Comparison of ENCODE assay signal across 8 mouse cellular contexts in the genomic region with DNA sequence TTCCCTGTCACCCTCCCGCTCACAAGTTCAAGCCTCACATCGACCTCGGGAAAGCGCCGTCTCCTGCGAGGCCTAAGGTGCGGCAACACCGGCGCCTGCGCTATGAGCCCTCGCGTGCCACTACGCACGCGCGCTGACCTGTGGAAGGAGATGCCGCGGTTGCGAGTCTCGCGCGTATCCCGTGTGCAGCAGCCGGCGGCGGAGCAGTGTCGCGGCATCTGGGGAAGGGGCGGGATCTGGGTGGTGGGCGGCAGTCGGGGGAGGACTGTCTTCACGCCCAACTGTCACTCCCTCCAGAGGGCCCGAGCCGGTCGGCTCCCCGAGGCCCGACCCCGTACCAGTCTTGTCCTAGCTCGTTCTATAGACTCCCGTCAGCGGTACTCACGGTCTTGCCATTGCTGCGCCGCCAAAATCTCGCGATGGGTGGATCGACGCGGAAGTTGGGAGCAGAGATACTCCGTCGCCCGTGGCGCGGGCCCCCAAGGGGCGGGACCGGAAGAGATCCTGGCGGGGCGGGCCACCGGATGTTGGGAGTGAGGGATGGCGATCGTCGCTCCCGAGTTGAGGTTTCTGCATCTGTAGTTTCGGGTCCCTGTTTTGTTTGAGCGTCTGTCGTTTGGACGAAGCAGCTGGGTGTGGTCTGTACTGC. TPM values are rescaled to one million over a fixed set of nuclear protein-coding genes. Genes with fewer than 3 reads are reported as not detected.
DNase-seq lines count a peak whose midpoint lies in the region; ATAC-seq lines count a peak whose summit lies in the region.

A gene (minus strand): TSS at position 497 of the 649 bp plus-strand sequence.

- no peaks in the 10 kb centered on the region for H3K9me3 ChIP-seq in forebrain, embryonic 11.5 days (ENCODE audit: control insufficient read depth, low read length)
- no peaks in the 10 kb centered on the region for H3K9me3 ChIP-seq in heart, embryonic 16.5 days (replicated peaks; ENCODE audit: control insufficient read depth, low read length)
- no peaks in the 10 kb centered on the region for H3K9me3 ChIP-seq in liver, embryonic 15.5 days (replicated peaks)
- H3K9me3 ChIP-seq in neural tube, embryonic 12.5 days: no peaks in the 10 kb centered on the region

- H3K4me2 ChIP-seq in forebrain, embryonic 11.5 days (ENCODE audit: low read depth, low read length, severe bottlenecking): peak within 1 kb of the TSS; percentile 67
- peak within 1 kb of the TSS; percentile 89 for H3K4me2 ChIP-seq in heart, embryonic 16.5 days (ENCODE audit: low read depth, low read length)
- H3K4me2 ChIP-seq in liver, embryonic 15.5 days: peak within 1 kb of the TSS; percentile 97
- H3K4me2 ChIP-seq in neural tube, embryonic 12.5 days (replicated peaks): peak within 1 kb of the TSS; percentile 84

- peak within 1 kb of the TSS; percentile 81 for H3K9ac ChIP-seq in forebrain, embryonic 11.5 days (ENCODE audit: low read length)
- peak within 1 kb of the TSS; percentile 86 for H3K9ac ChIP-seq in heart, embryonic 16.5 days (ENCODE audit: low read length)
- peak within 1 kb of the TSS; percentile 79 for H3K9ac ChIP-seq in liver, embryonic 15.5 days
- H3K9ac ChIP-seq in neural tube, embryonic 12.5 days: peak within 1 kb of the TSS; percentile 79

- no peaks in the 10 kb centered on the region for H3K27me3 ChIP-seq in forebrain, embryonic 11.5 days (ENCODE audit: control insufficient read depth, insufficient read depth, low read length)
- H3K27me3 ChIP-seq in heart, embryonic 16.5 days (ENCODE audit: control insufficient read depth, insufficient read depth, low read length): no peaks in the 10 kb centered on the region
- H3K27me3 ChIP-seq in liver, embryonic 15.5 days: no peaks in the 10 kb centered on the region
- H3K27me3 ChIP-seq in neural tube, embryonic 12.5 days (replicated peaks): no peaks in the 10 kb centered on the region

- H3K4me3 ChIP-seq in forebrain, embryonic 11.5 days (ENCODE audit: low read depth, low read length): peak within 1 kb of the TSS; percentile 64
- peak within 1 kb of the TSS; percentile 84 for H3K4me3 ChIP-seq in heart, embryonic 16.5 days (ENCODE audit: low read length)
- H3K4me3 ChIP-seq in liver, embryonic 15.5 days (replicated peaks): peak within 1 kb of the TSS; percentile 86
- peak within 1 kb of the TSS; percentile 60 for H3K4me3 ChIP-seq in neural tube, embryonic 12.5 days

- peaks cover 10% of the 10 kb centered on the region for H3K4me1 ChIP-seq in forebrain, embryonic 11.5 days (replicated peaks; ENCODE audit: control insufficient read depth, insufficient read depth, low read length)
- peaks cover 13% of the 10 kb centered on the region for H3K4me1 ChIP-seq in heart, embryonic 16.5 days (ENCODE audit: control insufficient read depth, insufficient read depth, low read length)
- H3K4me1 ChIP-seq in liver, embryonic 15.5 days (replicated peaks): peaks cover 31% of the 10 kb centered on the region
- H3K4me1 ChIP-seq in neural tube, embryonic 12.5 days: peaks cover 16% of the 10 kb centered on the region

- peak; percentile 93 to 97 for DNase-seq in CD8-positive naive resting alpha-beta T cell, adult 2 months (ENCODE audit: low read depth in 2 of 2, low spot score in 2 of 2)
- peak; percentile 95 for DNase-seq in c-Kit-positive CD71-negative TER-119-negative erythroid progenitor cells, embryonic 14.5 days (ENCODE audit: low read depth)
- peak; percentile 99 for DNase-seq in forebrain, embryonic 11.5 days (ENCODE audit: low spot score)
- peak; percentile 97 to 99 for DNase-seq in kidney, postnatal 36 days
- peak; percentile 95 for DNase-seq in telencephalon, adult 2 months (ENCODE audit: low read depth, low spot score)

- peaks cover 5% of the 10 kb centered on the region; the same call in 1 of the 2 replicates for H3K36me3 ChIP-seq in forebrain, embryonic 11.5 days (ENCODE audit: control insufficient read depth, insufficient read depth, low read length)
- peaks cover 24% of the 10 kb centered on the region for H3K36me3 ChIP-seq in heart, embryonic 16.5 days (ENCODE audit: control insufficient read depth, insufficient read depth)
- H3K36me3 ChIP-seq in liver, embryonic 15.5 days (replicated peaks): peaks cover 33% of the 10 kb centered on the region
- peaks cover 32% of the 10 kb centered on the region for H3K36me3 ChIP-seq in neural tube, embryonic 12.5 days

- 0% methylated on average over 67 of the region's 67 CpGs for WGBS in forebrain, embryonic 11.5 days
- under 1% methylated on average over 67 of the region's 67 CpGs for WGBS in heart, embryonic 16.5 days
- WGBS in liver, embryonic 15.5 days (ENCODE audit: insufficient replicate concordance): under 1% methylated on average over 67 of the region's 67 CpGs
- WGBS in neural tube, embryonic 12.5 days: under 1% methylated on average over 67 of the region's 67 CpGs

- H3K27ac ChIP-seq in forebrain, embryonic 11.5 days (ENCODE audit: low read depth, low read length): peak within 1 kb of the TSS; percentile 92
- peak within 1 kb of the TSS; percentile 96 for H3K27ac ChIP-seq in heart, embryonic 16.5 days (ENCODE audit: low read length)
- H3K27ac ChIP-seq in liver, embryonic 15.5 days (replicated peaks): peak within 1 kb of the TSS; percentile 98
- peak within 1 kb of the TSS; percentile 72 for H3K27ac ChIP-seq in neural tube, embryonic 12.5 days

- ATAC-seq in forebrain, embryonic 11.5 days (replicated peaks; ENCODE audit: low FRiP score): peak; percentile 96
- peak; percentile 95 for ATAC-seq in heart, embryonic 16.5 days (replicated peaks; ENCODE audit: extremely low read depth, insufficient read depth, low FRiP score)
- ATAC-seq in liver, embryonic 15.5 days (ENCODE audit: insufficient read depth): peak; percentile 94
- peak; percentile 96 for ATAC-seq in neural tube, embryonic 12.5 days (ENCODE audit: low FRiP score, low read depth)

RNA-seq across cellular contexts. Expression of the gene that starts here (rescaled TPM):
- polyA plus RNA-seq in forebrain, embryonic 11.5 days (2014; fragmentation: Nextera tagmentation; extraction: Ambion mirVana): 50.2 and 55.6 TPM in 2 replicates
- polyA plus RNA-seq in heart, embryonic 16.5 days (2015; fragmentation: Nextera tagmentation; extraction: Ambion mirVana): 37.2 and 38.6 TPM in 2 replicates
- 21.4 and 23.7 TPM in 2 replicates for polyA plus RNA-seq in liver, embryonic 15.5 days (2015; fragmentation: Nextera tagmentation; extraction: Ambion mirVana)
- 62.7 and 71.0 TPM in 2 replicates for polyA plus RNA-seq in neural tube, embryonic 12.5 days (2016; fragmentation: Nextera tagmentation; extraction: Ambion mirVana)

Comparison
In these comparisons a context has a peak if more than half of its experiments do, and no peak if none do; other contexts are left out.
1. Peak in every context shown above with its lines: DNase-seq, ATAC-seq, H3K4me3 ChIP-seq and H3K27ac ChIP-seq.